Mouse (Mus musculus) CH12.LX (cell line): ENCODE data around the gene Elovl3. TPM values are rescaled to one million over a fixed set of nuclear protein-coding genes. Genes with fewer than 3 reads are reported as not detected.
A peak's percentile ranks its signal among the peaks of the same experiment; 100 is the strongest.

Experiments
- DNase-seq: peaks from one replicate; pipeline ENCODE4 v3.0.0-alpha.2; 2013; ENCODE audit errors: extremely low read depth
- H3K27ac ChIP-seq: 2 replicates; pipeline ENCODE4 v1.5.1; 2012; ENCODE audit warnings: low read depth, mild to moderate bottlenecking, control low read depth, moderate library complexity; ENCODE audit not compliant: insufficient read depth
- H3K27me3 ChIP-seq: replicated peaks from 2 replicates; pipeline ENCODE3; 2012; ENCODE audit warnings: inconsistent platforms
- H3K36me3 ChIP-seq, 2 experiments: replicated peaks in 1 of 2; 2 replicates each; pipeline versions ENCODE3 to v1.6.1; 2012; ENCODE audit warnings: inconsistent platforms in 1 of 2, low read length in 1 of 2, mild to moderate bottlenecking in 1 of 2, mixed read lengths in 1 of 2, moderate library complexity in 1 of 2; ENCODE audit not compliant: control insufficient read depth in 1 of 2, insufficient read depth in 1 of 2
- H3K4me1 ChIP-seq, 2 experiments: 2 replicates each; pipeline ENCODE4 v1.6.1; 2012; ENCODE audit warnings: inconsistent platforms in 1 of 2, moderate library complexity in 1 of 2; ENCODE audit not compliant: insufficient read depth in 2 of 2, control insufficient read depth in 1 of 2
- H3K4me2 ChIP-seq: 2 replicates; pipeline ENCODE4 v1.6.1; 2012; ENCODE audit warnings: low read depth, mild to moderate bottlenecking, control low read depth; ENCODE audit not compliant: poor library complexity, insufficient read depth, severe bottlenecking
- H3K4me3 ChIP-seq, 3 experiments: fragments of 150-350 bp in 1 of 3; sonication (generic) in 1 of 3; replicated peaks in 1 of 3; 2 replicates each; pipeline versions ENCODE3 to v1.5.1; 2011 to 2012; ENCODE audit warnings: low read depth in 2 of 3, low read length in 2 of 3, mild to moderate bottlenecking in 2 of 3, moderate library complexity in 2 of 3, control low read depth in 1 of 3, improper control_type of control experiment in 1 of 3, inconsistent platforms in 1 of 3, mixed read lengths in 1 of 3; ENCODE audit not compliant: poor library complexity in 1 of 3
- H3K79me2 ChIP-seq: replicated peaks from 2 replicates; pipeline ENCODE4 v1.6.1; 2012; ENCODE audit warnings: mild to moderate bottlenecking, moderate library complexity; ENCODE audit not compliant: control insufficient read depth, poor library complexity, insufficient read depth, severe bottlenecking; ENCODE audit errors: extremely low read depth
- H3K9ac ChIP-seq: 2 replicates; pipeline ENCODE4 v1.6.1; 2012; ENCODE audit warnings: low read depth, mild to moderate bottlenecking, control low read depth, moderate library complexity; ENCODE audit not compliant: insufficient read depth
- H3K9me3 ChIP-seq: replicated peaks from 2 replicates; pipeline ENCODE3; 2012; ENCODE audit warnings: low read length, inconsistent platforms, mixed read lengths
- CTCF ChIP-seq, 2 experiments: IDR thresholded peaks in 1 of 2; conservative IDR thresholded peaks in 1 of 2; 2 replicates each; pipeline ENCODE4 v1.5.1; 2011 to 2012; ENCODE audit warnings: low read depth in 2 of 2, low read length in 2 of 2, improper control_type of control experiment in 1 of 2, inconsistent platforms in 1 of 2, mild to moderate bottlenecking in 1 of 2, moderate library complexity in 1 of 2
- ELF1 ChIP-seq: IDR thresholded peaks from 2 replicates; pipeline ENCODE4 v1.6.1; 2014; ENCODE audit warnings: low read depth, mild to moderate bottlenecking, inconsistent platforms, low read length, improper control_type of control experiment
- ETS1 ChIP-seq: conservative IDR thresholded peaks from 2 replicates; pipeline ENCODE4 v1.6.1; 2012; ENCODE audit warnings: low read depth, mild to moderate bottlenecking, inconsistent platforms, low read length, improper control_type of control experiment, moderate library complexity
- HCFC1 ChIP-seq: IDR thresholded peaks from 2 replicates; pipeline ENCODE4 v1.6.1; 2012; ENCODE audit warnings: low read depth, mild to moderate bottlenecking, inconsistent platforms, low read length, improper control_type of control experiment
- IRF4 ChIP-seq: IDR thresholded peaks from 2 replicates; pipeline ENCODE4 v1.6.1; 2014; ENCODE audit warnings: low read depth, mild to moderate bottlenecking, inconsistent platforms, low read length, improper control_type of control experiment
- JUND ChIP-seq: conservative IDR thresholded peaks from 2 replicates; pipeline ENCODE4 v1.6.1; 2011; ENCODE audit warnings: low read depth, low read length, improper control_type of control experiment
- MAFK ChIP-seq: IDR thresholded peaks from 2 replicates; pipeline ENCODE4 v1.6.1; 2011; ENCODE audit warnings: low read length, improper control_type of control experiment; ENCODE audit not compliant: insufficient replicate concordance
- MAX ChIP-seq: IDR thresholded peaks from 2 replicates; pipeline ENCODE4 v1.6.1; 2011; ENCODE audit warnings: low read length, improper control_type of control experiment
- MAZ ChIP-seq: IDR thresholded peaks from 2 replicates; pipeline ENCODE4 v1.6.1; 2012; ENCODE audit warnings: low read depth, mild to moderate bottlenecking, inconsistent platforms, low read length, improper control_type of control experiment, moderate library complexity
- MXI1 ChIP-seq: IDR thresholded peaks from 2 replicates; pipeline ENCODE4 v1.6.1; 2011; ENCODE audit warnings: mild to moderate bottlenecking, low read depth, low read length, improper control_type of control experiment
- MYC ChIP-seq: IDR thresholded peaks from 2 replicates; pipeline ENCODE4 v1.6.1; 2011; ENCODE audit warnings: low read depth, mild to moderate bottlenecking, improper control_type of control experiment, low read length
- RAD21 ChIP-seq: IDR thresholded peaks from 2 replicates; pipeline ENCODE4 v1.6.1; 2011; ENCODE audit warnings: low read depth, mild to moderate bottlenecking, low read length, improper control_type of control experiment, moderate library complexity
- RCOR1 ChIP-seq: conservative IDR thresholded peaks from 2 replicates; pipeline ENCODE4 v1.6.1; 2012; ENCODE audit warnings: low read depth, mild to moderate bottlenecking, inconsistent platforms, low read length, improper control_type of control experiment
- SIN3A ChIP-seq: IDR thresholded peaks from 2 replicates; pipeline ENCODE4 v1.6.1; 2012; ENCODE audit warnings: low read length, improper control_type of control experiment, inconsistent platforms
- SMC3 ChIP-seq: IDR thresholded peaks from 2 replicates; pipeline ENCODE4 v1.6.1; 2011; ENCODE audit warnings: low read depth, low read length, improper control_type of control experiment
- USF1 ChIP-seq: IDR thresholded peaks from 2 replicates; pipeline ENCODE4 v1.6.1; 2014; ENCODE audit warnings: low read depth, mild to moderate bottlenecking, inconsistent platforms, low read length, improper control_type of control experiment
- ZMIZ1 ChIP-seq: IDR thresholded peaks from 2 replicates; pipeline ENCODE4 v1.6.1; 2012; ENCODE audit warnings: low read depth, mild to moderate bottlenecking, inconsistent platforms, low read length, improper control_type of control experiment
- ZNF384 ChIP-seq: IDR thresholded peaks from 2 replicates; pipeline ENCODE4 v1.6.1; 2012; ENCODE audit warnings: low read depth, low read length, improper control_type of control experiment, inconsistent platforms
- dilution Hi-C: fragments of 300-500 bp; cut with MboI; formaldehyde crosslinking; loops from 2 replicates; pipeline ENCODE4 v1.14.3; 2020; ENCODE audit warnings: low sequenced_read_pairs; ENCODE audit not compliant: extremely low pct_unique_long_range_greater_than_20kb, extremely low pct_ligation_motif_present
- in situ Hi-C: fragments of 300-500 bp; cut with MboI; formaldehyde crosslinking; loops from 3 replicates; pipeline ENCODE4 v1.14.3; 2019; ENCODE audit warnings: low sequenced_read_pairs, low pct_ligation_motif_present, low pct_unique_long_range_greater_than_20kb, mixed read lengths
- polyA plus RNA-seq: library from polyadenylated mRNA; unstranded; fragments of >175 nt; gene quantifications from 2 replicates; pipeline ENCODE4 v1.2.1, GENCODE M21; 2012; ENCODE audit warnings: low read depth; ENCODE audit not compliant: insufficient read length
- total RNA-seq, 2 experiments: library from RNA; depleted of rRNA; stranded (reverse); fragments of 300-350 nt in 1 of 2; fragments of >200 nt in 1 of 2; gene quantifications; 2 replicates each; pipeline ENCODE4 v1.2.3; 2012 to 2014

The Elovl3 gene
- total and polyA plus RNA-seq, 3 experiments = not detected

GRCm38 (mm10) chr19:46136639-46137580, 5.2 kb downstream of the Elovl3 start:
- Histone ChIP-seq H3K9ac (no peak overlapping the region), H3K4me2 (peak overlapping the region; percentile 75), H3K79me2 (no peaks in the 10 kb centered on the region), H3K36me3 (no peaks in the 10 kb centered on the region), H3K27me3 (peaks cover 88% of the 10 kb centered on the region), H3K4me3 (peak overlapping the region in 2 of 3 experiments; percentile 40 to 56), H3K27ac (no peak overlapping the region), H3K9me3 (no peaks in the 10 kb centered on the region), H3K4me1 (peaks cover 0 to 23% of the 10 kb centered on the region in 2 experiments; a peak in 2 of 4 replicates)
- TF ChIP-seq MXI1 (peak; percentile 10; the same call in 1 of the 2 replicates), SMC3 (peak; percentile 71), CTCF (conservative IDR thresholded peaks at IDR 0.05 in 1 of 2, IDR thresholded peaks at IDR 0.05 in 1 of 2; ENCODE audit: low read depth in 2 of 2, low read length in 2 of 2) (peak; percentile 46 to 85), JUND (no peak), RAD21 (peak; percentile 51), SIN3A (no peak), MAX (peak; percentile 46; the same call in 1 of the 2 replicates), HCFC1 (no peak)
- in situ Hi-C loops = loop anchor here (5.0 to 10.0 kb wide), 2 partner anchors 120 to 228 kb away; no protein-coding TSS in a partner anchor
- peak; percentile 71 for DNase-seq
- dilution Hi-C loops = no loop called here

- H3K9me3 ChIP-seq = no peaks in the 10 kb centered on the region
- H3K9ac ChIP-seq = no peak overlapping the region
- H3K27ac ChIP-seq = no peak overlapping the region
- in situ Hi-C loops = no loop called here
- H3K4me3 ChIP-seq = no peak overlapping the region
- no peaks in the 10 kb centered on the region for H3K36me3 ChIP-seq
- DNase-seq = no peak
- peaks cover 0 to 23% of the 10 kb centered on the region in 2 experiments; a peak in 2 of 4 replicates for H3K4me1 ChIP-seq
- dilution Hi-C loops = no loop called here
- H3K79me2 ChIP-seq = no peaks in the 10 kb centered on the region
- peaks cover 95% of the 10 kb centered on the region for H3K27me3 ChIP-seq
- no peak for TF ChIP-seq MAFK
- TF ChIP-seq CTCF (conservative IDR thresholded peaks at IDR 0.05 in 1 of 2, IDR thresholded peaks at IDR 0.05 in 1 of 2; ENCODE audit: low read depth in 2 of 2, low read length in 2 of 2) = no peak
- no peak for TF ChIP-seq ZNF384
- TF ChIP-seq USF1 = no peak
- TF ChIP-seq RCOR1 = no peak
- no peak for TF ChIP-seq ELF1
- no peak for TF ChIP-seq IRF4
- TF ChIP-seq MXI1 = no peak
- no peak for TF ChIP-seq RAD21
- no peak for TF ChIP-seq MAZ
- no peak for TF ChIP-seq ZMIZ1
- no peak for TF ChIP-seq ETS1
- TF ChIP-seq MYC = no peak
- no peak overlapping the region for H3K4me2 ChIP-seq
Measured at GRCm38 (mm10) chr19:46140324-46140723, 8.6 kb downstream of the Elovl3 start.
